Mouse (Mus musculus): Measurements from ENCODE around the gene Ghdc. TPM values are rescaled to one million over a fixed set of nuclear protein-coding genes. Genes with fewer than 3 reads are reported as not detected.

Ghdc gene
- polyA plus RNA-seq, 1 experiment from 2014 or later = 11.6 TPM

GRCm38 (mm10) chr11:100767871-100768270 lies 2.9 kb downstream of the Ghdc start:
- Histone ChIP-seq H3K4me3 (ENCODE audit: inconsistent target) (no peak overlapping the region), H3K36me3 (ENCODE audit: inconsistent target) (no peaks in the 10 kb centered on the region), H3K79me2 (ENCODE audit: inconsistent target) (no peaks in the 10 kb centered on the region), H3K27ac (no peak overlapping the region)
- WGBS (ENCODE audit: missing documents) = 90% methylated on average over 5 of the region's 5 CpGs

- WGBS (ENCODE audit: missing documents) = 89% methylated on average over 9 of the region's 9 CpGs
- H3K4me3 ChIP-seq (ENCODE audit: inconsistent target) = no peak overlapping the region
- no peaks in the 10 kb centered on the region for H3K36me3 ChIP-seq (ENCODE audit: inconsistent target)
- H3K79me2 ChIP-seq (ENCODE audit: inconsistent target) = no peaks in the 10 kb centered on the region
- H3K27ac ChIP-seq = no peak overlapping the region
Observed at GRCm38 (mm10) chr11:100766726-100767125, 4.0 kb downstream of the Ghdc start.

GRCm38 (mm10) chr11:100762831-100763230 lies 7.9 kb downstream of the Ghdc start, which contains the start of gene Hcrt:
Hcrt (minus strand) TSS chr11:100762931.
- peak within 1 kb of the TSS; percentile 28 for H3K4me3 ChIP-seq (ENCODE audit: inconsistent target)
- no peaks in the 10 kb centered on the region for H3K36me3 ChIP-seq (ENCODE audit: inconsistent target)
- WGBS (ENCODE audit: missing documents) = 91% methylated on average over 7 of the region's 7 CpGs
- H3K79me2 ChIP-seq (ENCODE audit: inconsistent target) = no peaks in the 10 kb centered on the region
- no peak within 1 kb of the TSS for H3K27ac ChIP-seq

GRCm38 (mm10) chr11:100761547-100762045 lies 9.2 kb downstream of the Ghdc start:
- Histone ChIP-seq H3K36me3 (ENCODE audit: inconsistent target) (no peaks in the 10 kb centered on the region), H3K79me2 (ENCODE audit: inconsistent target) (no peaks in the 10 kb centered on the region), H3K27ac (no peak overlapping the region), H3K4me3 (ENCODE audit: inconsistent target) (peak overlapping the region; percentile 28)
- WGBS (ENCODE audit: missing documents) = under 1% methylated on average over 27 of the region's 27 CpGs

GRCm38 (mm10) chr11:100759611-100760233 lies 11.0 kb downstream of the Ghdc start, which contains the start of gene Kcnh4:
Kcnh4 (minus strand) TSS chr11:100759942.
- Histone ChIP-seq H3K4me3 (ENCODE audit: inconsistent target) (no peak within 1 kb of the TSS), H3K27ac (no peak within 1 kb of the TSS), H3K36me3 (ENCODE audit: inconsistent target) (no peaks in the 10 kb centered on the region), H3K79me2 (ENCODE audit: inconsistent target) (no peaks in the 10 kb centered on the region)
- WGBS (ENCODE audit: missing documents) = 3% methylated on average over 47 of the region's 51 CpGs

GRCm38 (mm10) chr11:100758707-100759610 lies 11.8 kb downstream of the Ghdc start:
- no peak overlapping the region for H3K27ac ChIP-seq
- no peak overlapping the region for H3K4me3 ChIP-seq (ENCODE audit: inconsistent target)
- 12% methylated on average over 30 of the region's 35 CpGs for WGBS (ENCODE audit: missing documents)

GRCm38 (mm10) chr11:100757566-100757965 lies 13.2 kb downstream of the Ghdc start:
- no peak overlapping the region for H3K27ac ChIP-seq
- 43% methylated on average over 12 of the region's 12 CpGs for WGBS (ENCODE audit: missing documents)

More at GRCm38 (mm10) chr11:100758707-100759610, 11.8 kb downstream of the Ghdc start:
- Histone ChIP-seq H3K36me3 (ENCODE audit: inconsistent target) (no peaks in the 10 kb centered on the region), H3K79me2 (ENCODE audit: inconsistent target) (no peaks in the 10 kb centered on the region)

GRCm38 (mm10) chr11:100756476-100756875 lies 14.3 kb downstream of the Ghdc start:
- 79% methylated on average over 6 of the region's 6 CpGs for WGBS (ENCODE audit: missing documents)
- no peaks in the 10 kb centered on the region for H3K36me3 ChIP-seq (ENCODE audit: inconsistent target)
- no peak overlapping the region for H3K27ac ChIP-seq
- H3K4me3 ChIP-seq (ENCODE audit: inconsistent target) = no peak overlapping the region
- no peaks in the 10 kb centered on the region for H3K79me2 ChIP-seq (ENCODE audit: inconsistent target)

More at GRCm38 (mm10) chr11:100757566-100757965, 13.2 kb downstream of the Ghdc start:
- no peaks in the 10 kb centered on the region for H3K79me2 ChIP-seq (ENCODE audit: inconsistent target)
- H3K36me3 ChIP-seq (ENCODE audit: inconsistent target) = no peaks in the 10 kb centered on the region
- no peak overlapping the region for H3K4me3 ChIP-seq (ENCODE audit: inconsistent target)

- Histone ChIP-seq H3K4me3 (ENCODE audit: inconsistent target) (no peak overlapping the region), H3K27ac (no peak overlapping the region), H3K79me2 (ENCODE audit: inconsistent target) (no peaks in the 10 kb centered on the region), H3K36me3 (ENCODE audit: inconsistent target) (no peaks in the 10 kb centered on the region)
- 97% methylated on average over 3 of the region's 3 CpGs for WGBS (ENCODE audit: missing documents)
Observed at GRCm38 (mm10) chr11:100754693-100755057, 16.1 kb downstream of the Ghdc start.

GRCm38 (mm10) chr11:100754021-100754692 lies 16.6 kb downstream of the Ghdc start:
- no peaks in the 10 kb centered on the region for H3K36me3 ChIP-seq (ENCODE audit: inconsistent target)
- no peaks in the 10 kb centered on the region for H3K79me2 ChIP-seq (ENCODE audit: inconsistent target)
- no peak overlapping the region for H3K27ac ChIP-seq
- 65% methylated on average over 6 of the region's 12 CpGs for WGBS (ENCODE audit: missing documents)
- no peak overlapping the region for H3K4me3 ChIP-seq (ENCODE audit: inconsistent target)

GRCm38 (mm10) chr11:100752294-100752693 lies 18.5 kb downstream of the Ghdc start:
- WGBS (ENCODE audit: missing documents) = 62% methylated on average over 10 of the region's 10 CpGs
- Histone ChIP-seq H3K4me3 (ENCODE audit: inconsistent target) (no peak overlapping the region), H3K79me2 (ENCODE audit: inconsistent target) (no peaks in the 10 kb centered on the region), H3K27ac (no peak overlapping the region), H3K36me3 (ENCODE audit: inconsistent target) (no peaks in the 10 kb centered on the region)

- no peaks in the 10 kb centered on the region for H3K36me3 ChIP-seq (ENCODE audit: inconsistent target)
- H3K79me2 ChIP-seq (ENCODE audit: inconsistent target) = no peaks in the 10 kb centered on the region
- WGBS (ENCODE audit: missing documents) = 93% methylated on average over 16 of the region's 16 CpGs
- H3K27ac ChIP-seq = no peak overlapping the region
- H3K4me3 ChIP-seq (ENCODE audit: inconsistent target) = no peak overlapping the region
Observed at GRCm38 (mm10) chr11:100750127-100750526, 20.6 kb downstream of the Ghdc start.

- Histone ChIP-seq H3K4me3 (ENCODE audit: inconsistent target) (no peak overlapping the region), H3K36me3 (ENCODE audit: inconsistent target) (no peaks in the 10 kb centered on the region), H3K79me2 (ENCODE audit: inconsistent target) (no peaks in the 10 kb centered on the region), H3K27ac (no peak overlapping the region)
- 57% methylated on average over 25 of the region's 25 CpGs for WGBS (ENCODE audit: missing documents)
Observed at GRCm38 (mm10) chr11:100749469-100749868, 21.3 kb downstream of the Ghdc start.

- Histone ChIP-seq H3K36me3 (ENCODE audit: inconsistent target) (no peaks in the 10 kb centered on the region), H3K27ac (no peak overlapping the region), H3K4me3 (ENCODE audit: inconsistent target) (no peak overlapping the region), H3K79me2 (ENCODE audit: inconsistent target) (no peaks in the 10 kb centered on the region)
- WGBS (ENCODE audit: missing documents) = 67% methylated on average over 3 of the region's 4 CpGs
Observed at GRCm38 (mm10) chr11:100748620-100749019, 22.1 kb downstream of the Ghdc start.
